Comparison of ENCODE assay signal across 19 mouse cellular contexts in the genomic region with DNA sequence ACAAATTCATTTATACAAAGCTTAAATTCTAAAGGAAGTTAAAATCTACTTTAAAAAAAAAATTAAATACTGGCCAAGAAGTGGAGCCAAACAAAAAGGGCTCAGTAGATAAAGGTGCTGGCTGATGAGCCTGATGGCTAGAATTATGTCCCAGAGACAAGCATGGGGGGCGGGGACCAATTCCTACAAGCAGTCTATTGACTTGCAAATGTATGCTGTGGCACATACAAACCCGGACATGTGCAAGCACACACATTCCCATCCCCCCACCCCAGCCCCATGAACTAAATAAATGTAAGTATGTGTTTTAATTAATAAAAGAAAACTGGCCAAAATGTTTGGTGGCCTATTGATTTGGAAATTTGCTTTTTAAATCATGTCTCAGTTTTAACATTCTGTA.
A peak's percentile ranks its signal among the peaks of the same experiment; 100 is the strongest.
DNase-seq lines count a peak whose midpoint lies in the region; ATAC-seq and TF ChIP-seq lines count a peak whose summit lies in the region.
"Had no signal": no experiment of that assay in that cellular context is flagged by ENCODE, and none has a peak within 500 bp of the region (broad histone marks: within the 10 kb centered on the region; RNA-seq: fewer than 3 reads in every experiment).

No protein-coding gene starts in this region.

- no peaks in the 10 kb centered on the region for H3K36me3 ChIP-seq in kidney, adult 2 months (ENCODE audit: control insufficient read depth, insufficient read depth, low read length)
- H3K36me3 ChIP-seq in intestine, postnatal 0 days (ENCODE audit: control insufficient read depth, insufficient read depth): no peaks in the 10 kb centered on the region
- H3K36me3 ChIP-seq: heart, embryonic 12.5 days; stomach, embryonic 15.5 days had no signal

- no peaks in the 10 kb centered on the region for H3K9me3 ChIP-seq in intestine, postnatal 0 days (ENCODE audit: control insufficient read depth)
- H3K9me3 ChIP-seq: stomach, embryonic 15.5 days had no signal

- no peak for TF ChIP-seq POLR2A in kidney, adult 2 months (IDR thresholded peaks at IDR 0.05; ENCODE audit: low read depth, low read length)

- no peak for TF ChIP-seq CTCF in kidney, adult 2 months (conservative IDR thresholded peaks at IDR 0.05; ENCODE audit: insufficient read depth, insufficient read length, low read depth, low read length)
- no peak for TF ChIP-seq CTCF in intestine, postnatal 0 days (IDR thresholded peaks at IDR 0.05; ENCODE audit: low read depth)

- no peaks in the 10 kb centered on the region for H3K27me3 ChIP-seq in kidney, adult 2 months (replicated peaks; ENCODE audit: control insufficient read depth, insufficient read depth, low read length)
- no peaks in the 10 kb centered on the region for H3K27me3 ChIP-seq in intestine, postnatal 0 days (replicated peaks; ENCODE audit: control insufficient read depth, insufficient read depth, low read length)
- H3K27me3 ChIP-seq: heart, embryonic 12.5 days; stomach, embryonic 15.5 days had no signal

- no peaks in the 10 kb centered on the region for H3K4me1 ChIP-seq in kidney, adult 2 months (ENCODE audit: control insufficient read depth, insufficient read depth, low read length)
- no peaks in the 10 kb centered on the region for H3K4me1 ChIP-seq in intestine, postnatal 0 days (replicated peaks; ENCODE audit: control insufficient read depth, insufficient read depth, low read length)
- H3K4me1 ChIP-seq: stomach, embryonic 15.5 days had no signal

- H3K9ac ChIP-seq in intestine, postnatal 0 days (ENCODE audit: low read depth, low read length): no peak overlapping the region
- H3K9ac ChIP-seq: heart, embryonic 12.5 days; stomach, embryonic 15.5 days had no signal

- DNase-seq in embryo, embryonic 10.5 days (ENCODE audit: low spot score): peak; percentile 50
- no peak for DNase-seq in embryo, embryonic 10 days (ENCODE audit: low spot score)
- DNase-seq in kidney, postnatal 14 days: peak; percentile 2
- DNase-seq in kidney, adult 2 months: no peak
- DNase-seq in right cerebral cortex, postnatal 4 days: peak; percentile 2
- no peak for DNase-seq in right cerebral cortex, postnatal 14 days
- no peak for DNase-seq in spleen, postnatal 4 days (ENCODE audit: low spot score in 2 of 2)
- DNase-seq: adrenal gland, postnatal 10 days; cerebellum, adult 2 months; gastrocnemius, adult 2 months; left cerebral cortex, postnatal 4 days; lung, adult 18-20 months; right cerebral cortex, adult 18-20 months; spleen, adult 18-20 months had no signal

- no peak overlapping the region for H3K4me3 ChIP-seq in kidney, adult 2 months (ENCODE audit: insufficient read depth, low read depth, low read length)
- H3K4me3 ChIP-seq in intestine, postnatal 0 days (ENCODE audit: low read depth, low read length): no peak overlapping the region
- H3K4me3 ChIP-seq: gastrocnemius, adult 2 months; heart, embryonic 12.5 days; layer of hippocampus, adult 2 months; stomach, embryonic 15.5 days had no signal

- 61% methylated on average over 2 of the region's 2 CpGs for WGBS in kidney, adult 2 months
- WGBS in intestine, postnatal 0 days: 82% methylated on average over 2 of the region's 2 CpGs

- no peak overlapping the region for H3K27ac ChIP-seq in kidney, adult 2 months (ENCODE audit: insufficient read depth, low read depth, low read length)
- no peak overlapping the region for H3K27ac ChIP-seq in intestine, postnatal 0 days (ENCODE audit: low read depth, low read length)
- H3K27ac ChIP-seq: gastrocnemius, adult 2 months; layer of hippocampus, adult 2 months; stomach, embryonic 15.5 days had no signal

- no peak overlapping the region for H3K4me2 ChIP-seq in intestine, postnatal 0 days (replicated peaks; ENCODE audit: low read depth)
- H3K4me2 ChIP-seq: heart, embryonic 12.5 days; stomach, embryonic 15.5 days had no signal

- no peak for ATAC-seq in intestine, postnatal 0 days
- ATAC-seq: inflammation-experienced regulatory T-cells, adult 6 months had no signal

Comparison
In these comparisons a context has a peak if more than half of its experiments do, and no peak if none do; other contexts are left out.
1. DNase-seq: peak in embryo, embryonic 10.5 days (single experiment), kidney, postnatal 14 days (single experiment) and right cerebral cortex, postnatal 4 days (single experiment); none in embryo, embryonic 10 days (single experiment), kidney, adult 2 months (single experiment), right cerebral cortex, postnatal 14 days (single experiment) and spleen, postnatal 4 days (0 of 2).